Mouse (Mus musculus) erythroblast, embryonic 14.5 days (primary cell): ENCODE data around the gene Rbfox3.

Experiments
- GATA1 ChIP-seq: IDR thresholded peaks from 2 replicates; pipeline ENCODE4 v1.6.1; 2012; ENCODE audit warnings: low read length, inconsistent platforms, mixed read lengths
- TAL1 ChIP-seq: IDR thresholded peaks from 3 replicates; pipeline ENCODE4 v1.6.1; 2012; ENCODE audit warnings: low read length, inconsistent platforms, mixed read lengths

DNA sequence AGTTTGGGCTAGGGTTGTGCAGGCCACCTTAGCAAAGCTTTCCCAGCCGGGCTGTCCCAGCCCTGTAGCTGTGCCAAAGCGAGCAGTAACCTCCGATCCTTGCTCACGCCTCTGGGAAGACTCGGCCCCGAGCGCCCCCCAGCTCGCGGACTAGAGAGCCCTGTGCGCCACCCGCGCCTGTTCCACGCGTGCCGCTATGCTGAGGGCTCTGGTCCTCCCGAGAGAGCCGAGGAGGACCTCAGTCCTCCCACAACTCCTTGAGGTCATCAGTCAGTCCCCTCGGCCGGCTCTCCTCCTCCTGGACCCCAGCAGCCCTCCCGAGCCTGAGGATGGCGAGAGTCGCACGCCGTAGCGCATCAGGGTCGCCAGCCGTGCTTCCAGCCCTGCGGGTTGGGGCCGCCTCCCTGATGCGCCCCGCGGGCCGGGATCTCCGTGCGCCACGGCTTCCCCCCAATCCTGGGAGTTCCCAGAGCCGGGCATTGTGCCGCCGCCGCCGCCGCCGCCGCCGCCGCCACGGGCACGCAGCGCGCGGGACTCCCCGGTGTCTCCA is 2.9 kb downstream of the Rbfox3 start:
- TF ChIP-seq GATA1 (no peak), TAL1 (no peak)
